Mouse (Mus musculus): ENCODE data around the gene Dlx1. TPM values are rescaled to one million over a fixed set of nuclear protein-coding genes. Genes with fewer than 3 reads are reported as not detected.
A peak's percentile ranks its signal among the peaks of the same experiment; 100 is the strongest.

Gene Dlx1
- polyA plus RNA-seq, 1 experiment from 2014 or later, result 0.34 TPM

DNA sequence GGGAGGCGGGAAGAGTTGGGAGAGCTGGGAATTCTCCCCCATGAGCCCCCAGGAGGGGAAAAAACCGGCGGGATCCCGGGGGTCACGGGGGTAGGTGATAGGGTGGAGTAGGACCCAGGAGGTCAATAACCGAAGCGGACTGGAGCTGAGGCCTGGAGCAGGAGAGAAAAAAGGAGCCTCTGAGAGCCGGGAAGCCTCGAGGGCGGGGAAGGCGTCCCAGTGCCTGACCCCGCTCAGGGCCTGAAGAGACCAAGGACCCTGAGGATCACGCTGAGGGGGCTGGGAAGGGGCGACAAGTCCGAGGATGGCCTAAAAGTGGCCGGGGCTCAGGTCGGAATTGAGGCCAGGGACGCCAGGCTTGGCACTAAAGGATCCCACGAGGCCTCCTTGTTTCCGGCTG is 16.0 kb downstream of the Dlx1 start:
- no peak overlapping the region for H3K27ac ChIP-seq (ENCODE audit: low read length)
- H3K4me1 ChIP-seq (replicated peaks; ENCODE audit: control insufficient read depth, insufficient read depth, low read length), result peaks cover 22% of the 10 kb centered on the region
- no peak overlapping the region for H3K4me2 ChIP-seq (ENCODE audit: low read depth, low read length)
- H3K36me3 ChIP-seq (ENCODE audit: control insufficient read depth, insufficient read depth, low read length), result no peaks in the 10 kb centered on the region
- no peaks in the 10 kb centered on the region for H3K9me3 ChIP-seq (ENCODE audit: control insufficient read depth, low read length)
- no peak overlapping the region for H3K4me3 ChIP-seq (ENCODE audit: low read length)
- peaks cover 90% of the 10 kb centered on the region for H3K27me3 ChIP-seq (ENCODE audit: control insufficient read depth, insufficient read depth, low read depth, low read length)
- 2% methylated on average over 20 of the region's 20 CpGs for WGBS
- ATAC-seq (ENCODE audit: low read depth), result no peak
- no peak overlapping the region for H3K9ac ChIP-seq (ENCODE audit: low read length)

GRCm38 (mm10) chr2:71544391-71545285 is 16.7 kb downstream of the Dlx1 start:
- Histone ChIP-seq H3K27ac (ENCODE audit: low read length) (no peak overlapping the region), H3K27me3 (ENCODE audit: control insufficient read depth, insufficient read depth, low read depth, low read length) (peaks cover 89% of the 10 kb centered on the region), H3K4me1 (replicated peaks; ENCODE audit: control insufficient read depth, insufficient read depth, low read length) (peaks cover 22% of the 10 kb centered on the region), H3K4me2 (ENCODE audit: low read depth, low read length) (no peak overlapping the region), H3K9me3 (ENCODE audit: control insufficient read depth, low read length) (no peaks in the 10 kb centered on the region), H3K4me3 (ENCODE audit: low read length) (no peak overlapping the region; the same call in 1 of the 2 replicates), H3K36me3 (ENCODE audit: control insufficient read depth, insufficient read depth, low read length) (no peaks in the 10 kb centered on the region), H3K9ac (ENCODE audit: low read length) (no peak overlapping the region)
- 1% methylated on average over 61 of the region's 61 CpGs for WGBS
- peak; percentile 13; the same call in 1 of the 2 replicates for ATAC-seq (ENCODE audit: low read depth)

DNA sequence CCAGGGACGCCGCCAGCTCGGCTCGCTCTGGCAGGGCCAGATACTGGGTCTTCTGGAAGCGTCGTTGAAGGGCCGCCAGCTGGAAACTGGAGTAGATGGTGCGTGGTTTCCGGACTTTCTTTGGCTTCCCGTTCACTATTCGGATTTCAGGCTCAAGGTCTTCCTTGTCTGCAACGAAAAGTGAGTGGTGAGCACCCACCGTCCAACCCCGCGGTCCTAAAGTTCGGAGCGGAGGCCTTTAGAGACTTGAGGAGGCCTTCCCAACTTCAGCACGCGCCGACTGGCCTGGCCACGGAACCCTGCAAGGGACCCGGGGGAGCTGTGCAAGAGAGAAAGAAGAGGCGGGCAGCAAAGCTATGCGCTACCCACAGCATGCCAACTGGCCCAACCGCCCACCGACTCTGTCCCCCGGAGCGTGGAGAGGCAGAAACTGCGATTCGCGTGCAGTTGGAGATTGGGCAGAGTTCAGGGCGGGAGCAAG is 17.5 kb downstream of the Dlx1 start:
- Histone ChIP-seq H3K9ac (ENCODE audit: low read length) (no peak overlapping the region), H3K27me3 (ENCODE audit: control insufficient read depth, insufficient read depth, low read depth, low read length) (peaks cover 89% of the 10 kb centered on the region), H3K36me3 (ENCODE audit: control insufficient read depth, insufficient read depth, low read length) (no peaks in the 10 kb centered on the region), H3K4me2 (ENCODE audit: low read depth, low read length) (peak overlapping the region; percentile 88), H3K4me3 (ENCODE audit: low read length) (peak overlapping the region; percentile 52), H3K9me3 (ENCODE audit: control insufficient read depth, low read length) (no peaks in the 10 kb centered on the region), H3K27ac (ENCODE audit: low read length) (no peak overlapping the region), H3K4me1 (replicated peaks; ENCODE audit: control insufficient read depth, insufficient read depth, low read length) (peaks cover 22% of the 10 kb centered on the region)
- 2% methylated on average over 28 of the region's 32 CpGs for WGBS
- no peak for ATAC-seq (ENCODE audit: low read depth)

DNA sequence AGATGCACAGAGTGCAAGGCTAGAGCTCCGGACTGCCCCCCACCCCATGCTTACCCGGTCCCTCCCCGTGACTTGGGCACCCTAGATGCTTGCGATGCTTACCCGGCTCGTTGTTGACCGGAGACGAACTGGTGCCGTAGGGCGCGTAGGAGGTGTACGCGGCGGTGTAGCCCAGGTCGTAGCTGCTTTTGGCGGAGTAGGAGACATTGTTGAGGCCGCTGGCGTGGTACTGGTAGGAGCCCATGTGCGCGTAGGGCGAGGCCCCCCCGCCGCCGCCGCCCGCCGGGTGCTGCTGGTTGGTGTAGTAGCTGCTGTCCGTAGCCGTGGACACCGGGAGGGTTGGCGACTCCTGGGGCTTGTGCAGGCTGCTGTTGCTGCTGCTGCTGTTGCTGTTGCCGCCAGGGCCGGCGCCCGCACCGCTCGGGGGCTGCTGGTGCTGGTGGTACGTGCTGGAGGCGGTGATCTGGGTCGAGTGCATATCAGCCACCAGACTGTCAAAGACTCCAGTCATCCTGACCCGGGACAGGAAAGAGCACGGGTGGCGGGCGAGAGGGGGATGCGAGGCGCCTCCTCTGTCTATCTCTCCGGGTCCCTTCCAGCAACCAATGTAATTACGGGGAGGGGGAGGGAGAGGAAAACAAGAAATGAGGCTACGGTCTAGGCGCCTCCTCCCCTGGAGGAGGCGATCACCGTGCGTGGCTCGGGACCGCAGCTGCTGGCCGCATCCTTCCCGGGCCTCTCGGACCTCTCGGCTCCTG is 18.1 kb downstream of the Dlx1 start:
- Histone ChIP-seq H3K9ac (ENCODE audit: low read length) (peak overlapping the region; percentile 28; the same call in 1 of the 2 replicates), H3K4me1 (replicated peaks; ENCODE audit: control insufficient read depth, insufficient read depth, low read length) (peaks cover 22% of the 10 kb centered on the region), H3K4me3 (ENCODE audit: low read length) (peak overlapping the region; percentile 52), H3K27ac (ENCODE audit: low read length) (no peak overlapping the region), H3K36me3 (ENCODE audit: control insufficient read depth, insufficient read depth, low read length) (no peaks in the 10 kb centered on the region), H3K9me3 (ENCODE audit: control insufficient read depth, low read length) (no peaks in the 10 kb centered on the region), H3K27me3 (ENCODE audit: control insufficient read depth, insufficient read depth, low read depth, low read length) (peaks cover 87% of the 10 kb centered on the region), H3K4me2 (ENCODE audit: low read depth, low read length) (peak overlapping the region; percentile 88)
- peak; percentile 20; the same call in 1 of the 2 replicates for ATAC-seq (ENCODE audit: low read depth)
- WGBS, result under 1% methylated on average over 56 of the region's 59 CpGs

DNA sequence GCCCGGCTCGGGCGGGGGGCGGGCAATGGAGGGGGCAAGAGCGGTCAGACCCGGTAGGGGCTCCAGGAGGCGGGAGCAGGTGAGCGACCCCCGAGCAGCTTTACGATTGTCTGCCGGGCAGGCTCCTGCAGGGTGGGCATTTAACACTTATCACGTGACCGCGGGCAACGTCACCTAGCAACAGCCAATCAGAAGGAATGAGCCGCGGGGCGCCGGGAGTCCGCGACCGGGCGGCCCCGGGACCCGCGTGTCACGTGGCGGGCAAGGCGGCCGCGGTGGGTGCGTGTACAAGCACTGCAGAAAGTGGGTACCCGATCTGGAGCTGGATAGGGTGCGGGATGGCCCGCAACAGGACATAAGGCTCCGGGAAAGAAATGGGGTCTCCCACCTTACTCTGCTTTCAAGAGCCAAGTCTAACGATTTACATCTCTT is 18.7 kb downstream of the Dlx1 start, which contains the start of gene Dlx2:
TSS of gene Dlx2 (minus strand) at position 115 of the 432 bp plus-strand sequence.
- Histone ChIP-seq H3K4me3 (ENCODE audit: low read length) (peak within 1 kb of the TSS; percentile 52), H3K4me2 (ENCODE audit: low read depth, low read length) (peak within 1 kb of the TSS; percentile 88), H3K36me3 (ENCODE audit: control insufficient read depth, insufficient read depth, low read length) (no peaks in the 10 kb centered on the region), H3K27me3 (ENCODE audit: control insufficient read depth, insufficient read depth, low read depth, low read length) (peaks cover 87% of the 10 kb centered on the region), H3K4me1 (replicated peaks; ENCODE audit: control insufficient read depth, insufficient read depth, low read length) (peaks cover 22% of the 10 kb centered on the region), H3K9me3 (ENCODE audit: control insufficient read depth, low read length) (no peaks in the 10 kb centered on the region), H3K27ac (ENCODE audit: low read length) (no peak within 1 kb of the TSS), H3K9ac (ENCODE audit: low read length) (peak within 1 kb of the TSS; percentile 28; the same call in 1 of the 2 replicates)
- WGBS, result under 1% methylated on average over 37 of the region's 37 CpGs
- ATAC-seq (ENCODE audit: low read depth), result peak; percentile 18; the same call in 1 of the 2 replicates

DNA sequence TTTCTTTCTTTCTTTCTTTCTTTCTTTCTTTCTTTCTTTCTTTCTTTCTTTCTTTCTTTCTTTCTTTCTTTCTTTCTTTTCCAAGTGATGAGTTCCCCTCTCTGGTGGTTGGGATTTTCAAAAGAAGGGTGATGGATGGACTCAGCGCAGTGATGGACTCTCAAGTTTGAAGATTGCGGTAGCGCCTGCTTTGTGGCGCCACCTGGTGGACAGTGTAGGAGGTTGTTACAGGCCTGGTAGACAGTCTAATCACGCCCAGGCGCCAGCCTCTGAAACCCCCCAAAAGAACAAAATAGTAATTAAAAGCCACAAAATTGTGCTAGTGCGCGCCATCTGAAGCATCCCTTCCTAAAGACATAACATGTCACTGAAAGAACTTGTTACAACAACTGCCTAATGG is 19.9 kb downstream of the Dlx1 start:
- Histone ChIP-seq H3K9me3 (ENCODE audit: control insufficient read depth, low read length) (no peaks in the 10 kb centered on the region), H3K4me1 (replicated peaks; ENCODE audit: control insufficient read depth, insufficient read depth, low read length) (peaks cover 22% of the 10 kb centered on the region), H3K27ac (ENCODE audit: low read length) (no peak overlapping the region), H3K4me3 (ENCODE audit: low read length) (no peak overlapping the region), H3K27me3 (ENCODE audit: control insufficient read depth, insufficient read depth, low read depth, low read length) (peaks cover 86% of the 10 kb centered on the region), H3K9ac (ENCODE audit: low read length) (no peak overlapping the region), H3K4me2 (ENCODE audit: low read depth, low read length) (no peak overlapping the region), H3K36me3 (ENCODE audit: control insufficient read depth, insufficient read depth, low read length) (no peaks in the 10 kb centered on the region)
- ATAC-seq (ENCODE audit: low read depth), result no peak
- 3% methylated on average over 8 of the region's 8 CpGs for WGBS

DNA sequence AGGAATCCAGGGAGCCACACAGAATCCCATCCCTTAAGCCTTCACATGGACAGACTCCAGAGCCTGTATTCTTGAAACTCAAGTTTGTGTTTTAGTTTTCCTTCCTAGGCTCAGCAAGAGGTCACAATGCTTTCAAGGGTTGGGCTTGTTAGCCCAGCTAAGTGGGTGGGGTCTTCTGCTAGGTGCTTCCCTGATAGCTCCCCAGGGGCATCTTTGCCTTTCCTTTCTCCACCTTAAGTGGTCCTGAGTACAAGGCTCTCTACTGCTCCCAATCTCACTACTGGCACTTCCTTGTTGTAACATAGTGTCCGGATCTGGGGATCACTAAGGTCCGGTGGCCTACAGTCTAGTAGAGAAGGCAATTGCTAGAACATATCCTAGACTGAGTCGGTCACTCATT is 22.4 kb downstream of the Dlx1 start:
- ATAC-seq (ENCODE audit: low read depth), result no peak
- H3K4me2 ChIP-seq (ENCODE audit: low read depth, low read length), result no peak overlapping the region
- H3K4me1 ChIP-seq (replicated peaks; ENCODE audit: control insufficient read depth, insufficient read depth, low read length), result peaks cover 15% of the 10 kb centered on the region
- H3K27ac ChIP-seq (ENCODE audit: low read length), result no peak overlapping the region
- WGBS, result 16% methylated on average over 3 of the region's 3 CpGs
- no peaks in the 10 kb centered on the region for H3K36me3 ChIP-seq (ENCODE audit: control insufficient read depth, insufficient read depth, low read length)
- no peak overlapping the region for H3K4me3 ChIP-seq (ENCODE audit: low read length)
- peaks cover 78% of the 10 kb centered on the region for H3K27me3 ChIP-seq (ENCODE audit: control insufficient read depth, insufficient read depth, low read depth, low read length)
- no peaks in the 10 kb centered on the region for H3K9me3 ChIP-seq (ENCODE audit: control insufficient read depth, low read length)
- no peak overlapping the region for H3K9ac ChIP-seq (ENCODE audit: low read length)

DNA sequence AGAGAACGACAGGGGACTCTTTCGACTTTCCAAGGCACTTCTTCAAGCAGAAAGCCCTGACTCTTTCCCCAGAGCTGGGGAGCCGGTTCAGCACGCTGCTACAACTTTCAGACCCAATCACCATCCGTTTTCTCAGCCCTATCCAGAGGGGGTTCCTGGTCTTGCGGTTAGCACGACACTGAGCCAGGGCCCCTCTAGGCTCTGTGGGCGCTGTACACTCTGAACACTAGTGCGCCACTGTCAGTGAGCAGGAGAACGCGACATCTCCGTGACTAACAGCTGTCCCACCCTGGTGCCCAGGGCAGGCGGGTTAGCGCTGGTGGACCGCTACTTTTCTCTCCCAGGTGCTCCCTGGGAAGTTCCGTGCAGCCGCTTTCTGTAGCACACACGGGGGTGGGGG is 23.8 kb downstream of the Dlx1 start:
- 2% methylated on average over 18 of the region's 18 CpGs for WGBS
- no peaks in the 10 kb centered on the region for H3K36me3 ChIP-seq (ENCODE audit: control insufficient read depth, insufficient read depth, low read length)
- ATAC-seq (ENCODE audit: low read depth), result no peak
- no peak overlapping the region for H3K4me2 ChIP-seq (ENCODE audit: low read depth, low read length)
- peaks cover 65% of the 10 kb centered on the region for H3K27me3 ChIP-seq (ENCODE audit: control insufficient read depth, insufficient read depth, low read depth, low read length)
- H3K4me3 ChIP-seq (ENCODE audit: low read length), result no peak overlapping the region
- no peaks in the 10 kb centered on the region for H3K9me3 ChIP-seq (ENCODE audit: control insufficient read depth, low read length)
- no peak overlapping the region for H3K27ac ChIP-seq (ENCODE audit: low read length)
- H3K4me1 ChIP-seq (replicated peaks; ENCODE audit: control insufficient read depth, insufficient read depth, low read length), result peaks cover 3% of the 10 kb centered on the region
- no peak overlapping the region for H3K9ac ChIP-seq (ENCODE audit: low read length)

DNA sequence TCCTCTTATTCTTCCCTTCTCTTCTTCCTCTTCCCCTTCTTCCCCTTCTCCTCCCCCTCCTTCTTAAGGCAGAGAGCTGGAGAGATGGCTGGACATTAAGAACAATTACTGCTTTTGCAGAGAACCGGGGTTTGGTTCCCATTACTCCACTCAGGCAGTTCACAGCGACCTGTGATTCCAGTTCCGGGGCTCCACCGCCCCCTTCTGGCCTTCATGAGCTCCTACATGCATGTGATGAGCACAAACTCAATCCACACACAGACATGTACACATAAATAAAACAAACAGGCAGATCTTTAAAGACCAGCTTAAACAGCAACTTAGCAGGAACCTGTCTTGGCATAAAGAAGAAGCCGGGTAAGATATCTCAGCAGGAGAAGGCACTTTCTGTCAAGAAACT is 28.2 kb downstream of the Dlx1 start:
- Histone ChIP-seq H3K36me3 (ENCODE audit: control insufficient read depth, insufficient read depth, low read length) (no peaks in the 10 kb centered on the region), H3K9me3 (ENCODE audit: control insufficient read depth, low read length) (0 out of 2 replicates have a peak, but pooled peaks cover 4% of the 10 kb centered on the region), H3K4me2 (ENCODE audit: low read depth, low read length) (no peak overlapping the region), H3K27me3 (ENCODE audit: control insufficient read depth, insufficient read depth, low read depth, low read length) (peaks cover 28% of the 10 kb centered on the region), H3K9ac (ENCODE audit: low read length) (no peak overlapping the region), H3K4me3 (ENCODE audit: low read length) (no peak overlapping the region), H3K4me1 (replicated peaks; ENCODE audit: control insufficient read depth, insufficient read depth, low read length) (no peaks in the 10 kb centered on the region), H3K27ac (ENCODE audit: low read length) (no peak overlapping the region)
- WGBS, result 62% methylated on average over 5 of the region's 5 CpGs
- ATAC-seq (ENCODE audit: low read depth), result no peak
